In genomic region chr8:108819826-108820225, GRCm38 (mm10) we compare ENCODE assay signal across 9 mouse cellular contexts.
DNase-seq lines count a peak whose midpoint lies in the region; ATAC-seq lines count a peak whose summit lies in the region.
"Had no signal": no experiment of that assay in that cellular context is flagged by ENCODE, and none has a peak within 500 bp of the region (broad histone marks: within the 10 kb centered on the region; RNA-seq: fewer than 3 reads in every experiment).

No protein-coding gene starts in this region.

- no peaks in the 10 kb centered on the region for H3K27me3 ChIP-seq in kidney, embryonic 15.5 days
- no peaks in the 10 kb centered on the region for H3K27me3 ChIP-seq in limb, embryonic 10.5 days (ENCODE audit: low read depth, poor library complexity, severe bottlenecking)

- no peak for DNase-seq in kidney, adult 18-20 months
- peak; percentile 36 for DNase-seq in embryo, embryonic 9.5 days (ENCODE audit: extremely low spot score)
- DNase-seq in limb, embryonic 10.5 days (ENCODE audit: low spot score): peak; percentile 43
- DNase-seq in naive thymus-derived CD4-positive, alpha-beta T cell, adult 2 months (ENCODE audit: low read depth): peak; percentile 49
- no peak for DNase-seq in layer of hippocampus, adult 9-11 months
- no peak for DNase-seq in right cerebral cortex, postnatal 36 days (ENCODE audit: low spot score in 2 of 2)
- no peak for DNase-seq in frontal cortex, postnatal 14 days (ENCODE audit: low spot score in 2 of 2)
- DNase-seq: adrenal gland, adult 8-10 months had no signal

- H3K27ac ChIP-seq in kidney, embryonic 15.5 days: peak overlapping the region; percentile 71
- H3K27ac ChIP-seq in limb, embryonic 10.5 days: 0 out of 2 replicates have a peak overlapping the region, but pooled peaks have one; percentile 11

- H3K4me3 ChIP-seq in kidney, embryonic 15.5 days (replicated peaks): peak overlapping the region; percentile 7; the same call in 1 of the 2 replicates
- peak overlapping the region; percentile 36 for H3K4me3 ChIP-seq in limb, embryonic 10.5 days

- WGBS in kidney, embryonic 15.5 days: 3% methylated on average over 3 of the region's 3 CpGs
- WGBS in limb, embryonic 10.5 days: 0% methylated on average over 3 of the region's 3 CpGs

- peaks cover 53% of the 10 kb centered on the region for H3K4me1 ChIP-seq in kidney, embryonic 15.5 days
- peaks cover 45% of the 10 kb centered on the region for H3K4me1 ChIP-seq in limb, embryonic 10.5 days

- peak; percentile 77 for ATAC-seq in kidney, embryonic 15.5 days (replicated peaks; ENCODE audit: low FRiP score)

- no peaks in the 10 kb centered on the region for H3K36me3 ChIP-seq in kidney, embryonic 15.5 days
- peaks cover 23% of the 10 kb centered on the region for H3K36me3 ChIP-seq in limb, embryonic 10.5 days

- peak overlapping the region; percentile 50 for H3K4me2 ChIP-seq in kidney, embryonic 15.5 days

- H3K9ac ChIP-seq in kidney, embryonic 15.5 days: no peak overlapping the region

- H3K9me3 ChIP-seq in kidney, embryonic 15.5 days (replicated peaks): no peaks in the 10 kb centered on the region
- H3K9me3 ChIP-seq in limb, embryonic 10.5 days (replicated peaks): no peaks in the 10 kb centered on the region

Comparison
In these comparisons a context has a peak if more than half of its experiments do, and no peak if none do; other contexts are left out.
1. DNase-seq: peak in embryo, embryonic 9.5 days (single experiment), limb, embryonic 10.5 days (single experiment) and naive thymus-derived CD4-positive, alpha-beta T cell, adult 2 months (single experiment); none in kidney, adult 18-20 months (single experiment), layer of hippocampus, adult 9-11 months (single experiment), right cerebral cortex, postnatal 36 days (0 of 2) and frontal cortex, postnatal 14 days (0 of 2).